Mouse (Mus musculus) MEL (cell line): ENCODE measurements around the gene Rabep1. TPM values are rescaled to one million over a fixed set of nuclear protein-coding genes. Genes with fewer than 3 reads are reported as not detected.
A peak's percentile ranks its signal among the peaks of the same experiment; 100 is the strongest.

Source experiments
- DNase-seq: peaks from one replicate; pipeline ENCODE4 v3.0.0; 2011; ENCODE audit warnings: low read depth, low spot score
- H3K27ac ChIP-seq: 2 replicates; pipeline ENCODE4 v1.5.1; 2012; ENCODE audit warnings: low read depth, mild to moderate bottlenecking, control low read depth, low read length, moderate library complexity; ENCODE audit not compliant: control insufficient read depth
- H3K27me3 ChIP-seq, 2 experiments: fragments of 150-350 bp in 1 of 2; sonication (generic) in 1 of 2; 2 replicates each; pipeline ENCODE4 v1.6.1; 2012; ENCODE audit warnings: low read length in 2 of 2, mild to moderate bottlenecking in 2 of 2, improper control_type of control experiment in 1 of 2, moderate library complexity in 1 of 2; ENCODE audit not compliant: insufficient read depth in 2 of 2, control insufficient read depth in 1 of 2
- H3K36me3 ChIP-seq, 2 experiments: 2 replicates each; pipeline ENCODE4 v1.6.1; 2012 to 2014; ENCODE audit warnings: low read length in 2 of 2, improper control_type of control experiment in 1 of 2, inconsistent platforms in 1 of 2, mild to moderate bottlenecking in 1 of 2; ENCODE audit not compliant: insufficient read depth in 2 of 2, control insufficient read depth in 1 of 2
- H3K4me1 ChIP-seq, 2 experiments: fragments of 150-350 bp in 1 of 2; sonication (generic) in 1 of 2; 2 replicates each; pipeline ENCODE4 v1.6.1; 2012; ENCODE audit warnings: low read length in 2 of 2, improper control_type of control experiment in 1 of 2, mild to moderate bottlenecking in 1 of 2; ENCODE audit not compliant: insufficient read depth in 2 of 2, control insufficient read depth in 1 of 2
- H3K4me3 ChIP-seq, 2 experiments: fragments of 150-350 bp in 1 of 2; sonication (generic) in 1 of 2; 2 replicates each; pipeline ENCODE4 v1.5.1; 2012; ENCODE audit warnings: low read depth in 2 of 2, low read length in 2 of 2, mild to moderate bottlenecking in 2 of 2, moderate library complexity in 2 of 2, control low read depth in 1 of 2, improper control_type of control experiment in 1 of 2; ENCODE audit not compliant: control insufficient read depth in 1 of 2, insufficient read depth in 1 of 2
- H3K79me2 ChIP-seq: 2 replicates; pipeline ENCODE4 v1.6.1; 2012; ENCODE audit warnings: mild to moderate bottlenecking, low read length, moderate library complexity; ENCODE audit not compliant: control insufficient read depth, poor library complexity, insufficient read depth
- H3K9ac ChIP-seq: 2 replicates; pipeline ENCODE4 v1.6.1; 2012; ENCODE audit warnings: low read depth, mild to moderate bottlenecking, control low read depth, low read length, moderate library complexity; ENCODE audit not compliant: control insufficient read depth, poor library complexity, severe bottlenecking
- H3K9me3 ChIP-seq: fragments of 150-350 bp; sonication (generic); replicated peaks from 2 replicates; pipeline ENCODE4 v1.6.1; 2012; ENCODE audit warnings: mild to moderate bottlenecking, low read length, improper control_type of control experiment, moderate library complexity; ENCODE audit not compliant: insufficient read depth
- CHD1 ChIP-seq: IDR thresholded peaks from 2 replicates; pipeline ENCODE4 v1.6.1; 2012; ENCODE audit warnings: low read depth, mild to moderate bottlenecking, inconsistent platforms, low read length, improper control_type of control experiment
- EP300 ChIP-seq, 2 experiments: IDR thresholded peaks; 2 replicates each; pipeline ENCODE4 v1.6.1; 2011; ENCODE audit warnings: improper control_type of control experiment in 2 of 2, low read length in 2 of 2, low read depth in 1 of 2, mild to moderate bottlenecking in 1 of 2
- ETS1 ChIP-seq: IDR thresholded peaks from 2 replicates; pipeline ENCODE4 v1.6.1; 2012; ENCODE audit warnings: low read depth, mild to moderate bottlenecking, inconsistent platforms, low read length, improper control_type of control experiment, moderate library complexity
- GABPA ChIP-seq: IDR thresholded peaks from 2 replicates; pipeline ENCODE4 v1.6.1; 2012; ENCODE audit warnings: low read depth, mild to moderate bottlenecking, inconsistent platforms, low read length, improper control_type of control experiment, moderate library complexity
- JUND ChIP-seq: IDR thresholded peaks from 2 replicates; pipeline ENCODE4 v1.6.1; 2011; ENCODE audit warnings: low read depth, mild to moderate bottlenecking, improper control_type of control experiment, low read length
- MAZ ChIP-seq: IDR thresholded peaks from 2 replicates; pipeline ENCODE4 v1.6.1; 2012; ENCODE audit warnings: low read depth, mild to moderate bottlenecking, inconsistent platforms, low read length, improper control_type of control experiment
- MXI1 ChIP-seq: IDR thresholded peaks from 2 replicates; pipeline ENCODE4 v1.6.1; 2011; ENCODE audit warnings: mild to moderate bottlenecking, low read depth, low read length, improper control_type of control experiment
- SIN3A ChIP-seq: IDR thresholded peaks from 2 replicates; pipeline ENCODE4 v1.6.1; 2012; ENCODE audit warnings: low read length, improper control_type of control experiment, inconsistent platforms
- TBP ChIP-seq: IDR thresholded peaks from 2 replicates; pipeline ENCODE4 v1.8.0; 2011; ENCODE audit warnings: low read depth, low read length, improper control_type of control experiment
- ZKSCAN1 ChIP-seq: IDR thresholded peaks from 2 replicates; pipeline ENCODE4 v1.6.1; 2012; ENCODE audit warnings: low read depth, mild to moderate bottlenecking, inconsistent platforms, low read length, improper control_type of control experiment, moderate library complexity
- ZMIZ1 ChIP-seq: IDR thresholded peaks from 2 replicates; pipeline ENCODE4 v1.6.1; 2012; ENCODE audit warnings: low read depth, mild to moderate bottlenecking, inconsistent platforms, low read length, improper control_type of control experiment, moderate library complexity
- polyA plus RNA-seq, 2 experiments: library from polyadenylated mRNA; stranded (reverse) in 1 of 2; unstranded in 1 of 2; fragments of >175 nt in 1 of 2; fragments of >200 nt in 1 of 2; gene quantifications; 2 replicates each; pipeline versions ENCODE4 v1.2.1 to v1.2.4; 2012; ENCODE audit warnings: low replicate concordance in 2 of 2, low read depth in 1 of 2; ENCODE audit not compliant: insufficient read length in 2 of 2, insufficient read depth in 1 of 2, missing spikeins in 1 of 2
- total RNA-seq: library from RNA; depleted of rRNA; stranded (reverse); fragments of 300-350 nt; gene quantifications from 2 replicates; pipeline ENCODE4 v1.2.3, GENCODE M21; 2012

Rabep1 gene
- total and polyA plus RNA-seq, 3 experiments: 24.2 to 72.2 (median 34.3) TPM

- peaks cover 28 to 52% of the 10 kb centered on the region in 2 experiments for H3K36me3 ChIP-seq
- no peak overlapping the region for H3K4me3 ChIP-seq
- TF ChIP-seq TBP (no peak), GABPA (peak; percentile 93), JUND (no peak), EP300 (IDR thresholded peaks at IDR 0.05; ENCODE audit: low read depth in 1 of 2, low read length in 2 of 2) (0 out of 4 replicates have a peak, but pooled peaks of 1 of the 2 experiments have one; percentile 7), ZKSCAN1 (no peak), MAZ (no peak), ZMIZ1 (no peak), MXI1 (peak; percentile 68; the same call in 1 of the 2 replicates)
- TF ChIP-seq, all 39 proteins: peak for 3
- Histone ChIP-seq H3K9me3 (no peaks in the 10 kb centered on the region), H3K9ac (no peak overlapping the region), H3K27ac (no peak overlapping the region; the same call in 1 of the 2 replicates), H3K4me1 (peaks cover 8 to 10% of the 10 kb centered on the region in 2 experiments), H3K27me3 (no peaks in the 10 kb centered on the region), H3K79me2 (peaks cover 12% of the 10 kb centered on the region)
- peak; percentile 73 for DNase-seq
These were observed 119.8 kb downstream of the Rabep1 start for GRCm38 (mm10) chr11:70964222-70964907.

GRCm38 (mm10) chr11:70969271-70969794 lies 124.8 kb downstream of the Rabep1 start:
- Histone ChIP-seq H3K27me3 (no peaks in the 10 kb centered on the region), H3K36me3 (peaks cover 17 to 20% of the 10 kb centered on the region in 2 experiments), H3K4me3 (peak overlapping the region; percentile 73 to 91), H3K27ac (peak overlapping the region; percentile 62), H3K9ac (peak overlapping the region; percentile 87), H3K9me3 (no peaks in the 10 kb centered on the region), H3K4me1 (peaks cover 7 to 14% of the 10 kb centered on the region in 2 experiments), H3K79me2 (peaks cover 21% of the 10 kb centered on the region)
- TF ChIP-seq MXI1 (peak; percentile 54; the same call in 1 of the 2 replicates), SIN3A (no peak; the same call in 1 of the 2 replicates), CHD1 (peak; percentile 76; the same call in 1 of the 2 replicates), ETS1 (0 out of 2 replicates have a peak, but pooled peaks have one; percentile 3)
- no peak for DNase-seq
